Mouse (Mus musculus) lung, postnatal 0 days (tissue): ENCODE measurements around the gene Psmg3.

Experiments
- CTCF ChIP-seq: IDR thresholded peaks from 2 replicates; pipeline ENCODE4 v1.5.1; 2016; ENCODE audit warnings: antibody characterized with exemption, mild to moderate bottlenecking
- EP300 ChIP-seq: IDR thresholded peaks from 2 replicates; pipeline ENCODE4 v1.6.1; 2016; ENCODE audit warnings: antibody characterized with exemption, mild to moderate bottlenecking, control low read depth

DNA sequence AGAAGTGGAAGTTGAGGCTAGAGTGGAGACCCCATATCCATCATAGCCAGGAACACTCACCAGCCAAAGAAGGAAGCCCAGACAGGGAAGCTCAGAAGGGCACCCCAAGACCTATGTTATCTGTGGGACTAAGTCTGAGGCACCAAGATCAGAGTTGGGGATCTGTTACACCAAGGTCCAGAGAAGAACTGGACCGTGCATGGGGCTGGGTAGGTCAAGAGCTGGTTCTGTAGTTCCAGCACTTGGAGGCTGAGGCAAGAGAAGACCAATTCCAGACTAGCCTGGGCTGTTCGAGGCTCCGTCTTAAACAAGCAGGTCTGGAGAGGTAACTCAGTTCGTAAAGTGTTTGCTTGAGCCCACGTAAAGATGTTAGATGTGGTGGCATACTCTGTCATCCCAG lies 32.5 kb downstream of the Psmg3 start:
- TF ChIP-seq CTCF (no peak), EP300 (no peak)
